Mouse (Mus musculus) bone marrow macrophage, adult 2 months (primary cell): ENCODE results near the gene Aig1. TPM values are rescaled to one million over a fixed set of nuclear protein-coding genes. Genes with fewer than 3 reads are reported as not detected.

Experiments
- H3K27ac ChIP-seq: 2 replicates; pipeline ENCODE4 v1.5.1; 2012; ENCODE audit warnings: low read depth, low read length; ENCODE audit not compliant: insufficient read depth
- H3K4me1 ChIP-seq: 2 replicates; pipeline ENCODE4 v1.6.1; 2012; ENCODE audit warnings: low read length; ENCODE audit not compliant: control insufficient read depth, insufficient read depth
- H3K4me3 ChIP-seq: 2 replicates; pipeline ENCODE4 v1.5.1; 2012; ENCODE audit warnings: mild to moderate bottlenecking, low read length, moderate library complexity; ENCODE audit not compliant: insufficient read depth
- CTCF ChIP-seq: IDR thresholded peaks from 2 replicates; pipeline ENCODE4 v1.5.1; 2012; ENCODE audit warnings: low read depth, mild to moderate bottlenecking, low read length, moderate library complexity
- POLR2A ChIP-seq: IDR thresholded peaks from 2 replicates; pipeline ENCODE4 v1.6.1; 2012; ENCODE audit warnings: mild to moderate bottlenecking, low read depth, low read length, borderline replicate concordance
- polyA plus RNA-seq: library from polyadenylated mRNA; stranded (reverse); fragments of >200 nt; gene quantifications from 2 replicates; pipeline ENCODE4 v1.2.4, GENCODE M21; 2012; ENCODE audit not compliant: missing spikeins, insufficient read depth, insufficient read length

Aig1 gene
- polyA plus RNA-seq, 1 experiment, result 9.8 TPM

DNA sequence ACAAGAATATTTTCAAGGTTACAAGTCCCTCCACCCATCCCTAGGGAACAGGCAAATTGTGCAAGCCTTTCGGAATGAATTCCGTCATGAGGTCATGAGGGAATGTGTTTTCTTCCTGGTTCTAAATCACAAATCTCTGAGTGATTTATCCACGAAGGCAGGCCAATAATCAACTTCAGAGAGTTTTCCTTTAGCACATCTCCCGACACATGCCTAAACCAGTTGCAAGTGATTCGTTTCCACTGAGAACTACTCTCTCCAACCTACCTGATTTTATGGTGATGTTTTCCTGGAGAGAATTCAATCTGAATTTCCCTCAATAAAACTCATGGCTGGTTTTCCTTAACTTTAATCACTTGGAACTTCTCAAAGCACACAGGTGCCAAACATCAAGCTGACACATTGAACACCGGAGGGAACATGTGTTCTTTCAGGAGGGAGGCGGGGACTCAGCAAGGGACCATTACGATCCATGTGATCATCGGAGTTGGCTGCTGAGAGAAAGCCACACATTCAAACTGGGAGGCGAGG, 201.5 kb downstream of the Aig1 start:
- no peaks in the 10 kb centered on the region for H3K4me1 ChIP-seq
- H3K4me3 ChIP-seq, result no peak overlapping the region
- H3K27ac ChIP-seq, result no peak overlapping the region
- TF ChIP-seq CTCF (no peak), POLR2A (no peak)

DNA sequence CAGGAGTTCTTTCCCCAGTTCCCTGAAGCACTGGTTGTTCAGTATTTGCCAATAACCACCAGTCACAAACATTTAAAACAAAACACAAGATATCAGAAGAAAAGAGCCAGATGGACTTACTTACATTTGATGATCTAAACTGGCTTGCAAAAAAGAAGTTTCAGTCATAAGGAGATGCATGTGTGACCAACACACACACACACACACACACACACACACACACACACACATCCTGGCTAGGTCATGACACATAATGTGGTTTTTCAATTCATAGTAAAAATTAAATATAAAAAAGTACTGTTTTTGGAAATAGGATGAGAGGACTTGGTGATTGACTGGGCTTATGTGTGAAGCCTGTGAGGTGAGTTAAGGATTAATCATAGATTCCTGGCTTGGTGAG, 205.3 kb downstream of the Aig1 start:
- Histone ChIP-seq H3K27ac (no peak overlapping the region), H3K4me3 (no peak overlapping the region)
- TF ChIP-seq POLR2A (no peak), CTCF (no peak)

DNA sequence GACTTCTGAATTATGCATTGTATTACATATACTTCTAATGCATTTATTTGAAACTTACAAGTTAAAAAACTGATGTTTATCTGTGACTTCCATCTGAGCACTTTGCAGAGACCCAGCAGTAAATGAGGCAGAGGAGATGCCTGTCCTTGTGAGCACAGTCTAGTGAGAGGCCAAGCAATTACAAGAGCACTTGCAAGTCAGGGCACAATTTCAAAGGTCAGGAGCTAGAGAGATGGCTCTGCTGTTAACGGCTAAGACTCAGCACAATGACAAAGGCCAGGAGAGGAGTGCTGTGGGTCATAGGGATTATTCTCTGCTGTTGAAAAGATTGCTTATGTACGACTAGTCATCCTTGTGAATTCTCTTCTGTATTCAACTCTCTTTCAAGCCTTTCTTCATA, 209.0 kb downstream of the Aig1 start:
- no peak overlapping the region for H3K4me3 ChIP-seq
- TF ChIP-seq CTCF, result no peak
- no peak for TF ChIP-seq POLR2A
- H3K27ac ChIP-seq, result no peak overlapping the region
- no peaks in the 10 kb centered on the region for H3K4me1 ChIP-seq

More for the DNA sequence above, 205.3 kb downstream of the Aig1 start:
- no peaks in the 10 kb centered on the region for H3K4me1 ChIP-seq

DNA sequence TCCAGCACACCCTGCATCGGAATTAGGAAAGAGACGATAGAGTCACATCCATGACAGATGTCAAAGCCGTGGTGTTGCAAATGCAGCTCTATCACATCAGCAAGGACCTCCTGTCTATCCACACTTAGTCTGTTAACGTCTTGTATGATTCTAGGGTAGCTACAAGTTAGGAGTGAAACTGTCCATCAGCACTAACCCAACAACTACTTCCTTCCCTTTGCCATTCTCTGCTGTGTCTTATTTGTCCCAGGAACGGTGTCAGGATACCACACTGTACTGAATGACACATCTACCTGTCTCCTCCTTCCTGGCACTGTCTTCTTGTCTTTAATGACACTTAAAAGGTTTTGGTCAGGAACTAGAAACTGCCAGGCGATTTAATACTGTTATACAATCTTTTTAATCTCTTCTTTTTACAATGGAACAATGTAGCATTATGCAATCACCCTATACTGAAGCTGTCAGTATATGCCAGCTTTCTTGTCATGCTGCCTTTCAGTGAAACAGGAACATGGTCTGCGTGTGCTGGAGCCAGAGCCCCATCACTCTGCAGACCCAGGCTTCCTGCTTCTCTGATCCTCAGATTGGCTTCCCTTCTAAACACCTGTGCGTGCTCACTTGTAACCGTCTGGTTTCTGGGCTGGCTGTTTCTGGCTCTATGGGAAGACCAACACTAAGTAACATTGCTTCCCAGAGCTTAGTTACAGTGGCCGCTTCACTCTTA, 214.9 kb downstream of the Aig1 start:
- Histone ChIP-seq H3K4me3 (no peak overlapping the region), H3K4me1 (no peaks in the 10 kb centered on the region), H3K27ac (no peak overlapping the region)
- TF ChIP-seq CTCF, result no peak
- no peak for TF ChIP-seq POLR2A

DNA sequence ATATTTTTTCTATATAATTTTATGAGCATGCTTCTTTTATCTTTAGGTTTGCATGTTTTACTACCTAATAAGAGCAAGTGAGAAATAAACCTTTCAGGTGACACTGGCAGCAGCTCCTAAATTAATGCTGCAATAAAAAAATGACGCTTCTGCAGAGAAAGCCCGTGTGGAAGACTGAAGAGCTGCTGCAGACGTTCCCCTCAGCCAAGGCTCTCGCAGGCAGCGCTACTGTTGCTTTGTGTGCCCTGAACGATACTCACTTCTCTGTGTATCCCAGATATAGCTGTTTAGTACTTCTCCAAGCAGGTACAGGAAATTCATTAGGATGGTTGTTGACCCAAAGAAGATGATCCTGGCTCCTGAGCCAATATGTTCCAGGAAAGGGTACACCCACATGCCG, 215.5 kb downstream of the Aig1 start:
- H3K4me3 ChIP-seq, result no peak overlapping the region
- H3K4me1 ChIP-seq, result no peaks in the 10 kb centered on the region
- no peak overlapping the region for H3K27ac ChIP-seq
- TF ChIP-seq POLR2A (no peak), CTCF (no peak)

DNA sequence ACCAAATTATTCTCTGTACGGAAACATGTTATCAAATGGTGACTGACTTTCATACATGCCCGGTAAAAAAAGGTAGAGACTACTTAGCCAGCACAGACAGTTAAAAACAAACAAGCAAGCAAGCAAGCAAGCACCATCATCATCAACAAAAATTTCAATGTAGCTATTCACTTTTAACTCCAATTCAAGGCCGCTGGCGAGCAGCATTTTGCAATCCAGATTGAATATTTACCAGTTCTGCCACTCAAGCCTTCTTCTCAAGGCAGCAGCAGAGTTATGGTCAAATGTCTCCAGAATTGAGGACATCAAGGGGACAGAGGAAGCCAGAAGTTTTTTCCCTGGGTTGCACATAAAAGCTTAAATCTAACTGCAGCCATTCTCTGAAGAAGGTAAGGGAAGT, 216.7 kb downstream of the Aig1 start:
- Histone ChIP-seq H3K4me3 (no peak overlapping the region), H3K4me1 (no peaks in the 10 kb centered on the region), H3K27ac (no peak overlapping the region)
- TF ChIP-seq POLR2A (no peak), CTCF (no peak)

DNA sequence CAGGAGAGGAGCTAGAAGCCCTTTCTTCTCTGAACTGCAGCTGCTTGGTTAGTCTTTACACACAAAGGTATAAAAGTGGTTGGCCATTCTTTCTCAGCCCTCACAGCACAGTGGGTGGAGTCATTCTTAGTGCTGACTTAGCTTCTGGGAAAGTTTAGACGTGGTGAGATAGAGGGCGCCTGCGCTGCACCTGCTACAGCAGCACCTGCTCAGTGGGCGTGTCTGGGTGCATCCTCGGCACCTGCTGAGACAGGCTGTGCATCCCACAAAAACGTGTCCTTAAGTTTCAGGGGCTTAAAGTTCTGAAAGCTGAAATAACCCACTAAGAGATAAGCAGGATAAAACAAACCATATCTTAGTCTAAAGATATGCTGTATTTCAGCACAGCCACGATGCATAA, 227.0 kb downstream of the Aig1 start:
- TF ChIP-seq CTCF, result no peak
- no peak for TF ChIP-seq POLR2A
- Histone ChIP-seq H3K27ac (no peak overlapping the region), H3K4me3 (no peak overlapping the region), H3K4me1 (no peaks in the 10 kb centered on the region)

DNA sequence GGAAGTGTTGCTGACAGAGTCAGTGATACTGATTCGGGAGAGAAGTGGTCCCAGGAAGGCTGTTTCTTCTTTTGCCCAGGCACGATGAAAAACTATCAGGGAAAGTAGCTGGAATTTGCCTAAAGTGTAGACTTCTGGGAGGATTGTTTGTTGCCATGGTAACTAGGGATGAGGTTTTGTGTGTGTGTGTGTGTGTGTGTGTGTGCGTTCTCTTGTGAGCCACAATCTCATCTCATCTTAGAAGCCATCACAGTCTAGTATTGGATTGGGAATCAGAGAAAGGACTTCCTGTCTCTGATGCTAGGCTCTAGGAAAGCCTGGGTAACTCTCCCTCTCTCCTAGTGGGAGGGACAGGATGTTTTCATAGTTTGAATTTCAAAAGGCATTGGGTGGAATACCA, 237.0 kb downstream of the Aig1 start:
- H3K27ac ChIP-seq, result no peak overlapping the region
- TF ChIP-seq CTCF (no peak), POLR2A (no peak)
- H3K4me1 ChIP-seq, result no peaks in the 10 kb centered on the region
- H3K4me3 ChIP-seq, result no peak overlapping the region

DNA sequence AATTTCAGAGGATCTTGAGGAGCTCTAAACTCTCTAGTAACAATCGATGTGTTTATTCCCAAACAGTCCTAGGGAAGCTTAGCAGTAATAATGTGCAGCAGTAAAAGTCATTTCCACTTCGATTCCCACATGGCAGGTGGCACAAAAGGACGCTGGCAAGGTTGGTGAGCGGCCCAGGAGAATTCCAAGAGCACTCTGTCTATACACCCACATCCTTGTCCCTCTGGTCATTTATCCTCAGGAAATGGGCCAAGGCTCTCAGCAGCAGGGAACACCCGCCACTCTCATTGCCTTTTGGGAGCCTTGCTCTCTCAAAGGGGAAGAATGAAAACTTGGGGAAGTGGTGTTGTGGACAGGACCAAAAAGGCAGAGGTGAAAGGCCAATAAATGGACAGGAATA, 245.0 kb downstream of the Aig1 start:
- Histone ChIP-seq H3K4me3 (no peak overlapping the region), H3K27ac (no peak overlapping the region), H3K4me1 (no peaks in the 10 kb centered on the region)
- no peak for TF ChIP-seq POLR2A
- TF ChIP-seq CTCF, result no peak

DNA sequence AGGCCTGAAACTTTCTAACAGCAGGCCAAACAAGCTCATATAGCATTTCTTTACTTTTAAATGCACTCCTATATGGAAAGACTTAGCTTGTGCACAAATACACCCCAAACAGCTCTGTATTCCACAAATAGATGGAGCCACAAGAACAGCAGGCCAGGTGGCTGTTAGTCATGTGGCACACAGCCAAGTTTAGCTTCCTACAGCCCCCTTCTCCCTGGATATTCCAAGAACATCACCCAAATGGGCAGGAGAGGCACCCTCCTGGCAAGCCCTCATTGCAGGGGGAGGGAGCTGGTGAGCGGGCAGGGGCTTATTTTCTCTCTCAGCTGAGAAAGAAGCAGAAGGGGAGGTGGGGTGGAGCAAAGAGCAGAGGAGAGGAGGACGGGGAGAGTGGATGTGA, 267.9 kb downstream of the Aig1 start:
- no peak overlapping the region for H3K4me3 ChIP-seq
- H3K4me1 ChIP-seq, result no peaks in the 10 kb centered on the region
- H3K27ac ChIP-seq, result no peak overlapping the region
- TF ChIP-seq POLR2A (no peak), CTCF (no peak)

DNA sequence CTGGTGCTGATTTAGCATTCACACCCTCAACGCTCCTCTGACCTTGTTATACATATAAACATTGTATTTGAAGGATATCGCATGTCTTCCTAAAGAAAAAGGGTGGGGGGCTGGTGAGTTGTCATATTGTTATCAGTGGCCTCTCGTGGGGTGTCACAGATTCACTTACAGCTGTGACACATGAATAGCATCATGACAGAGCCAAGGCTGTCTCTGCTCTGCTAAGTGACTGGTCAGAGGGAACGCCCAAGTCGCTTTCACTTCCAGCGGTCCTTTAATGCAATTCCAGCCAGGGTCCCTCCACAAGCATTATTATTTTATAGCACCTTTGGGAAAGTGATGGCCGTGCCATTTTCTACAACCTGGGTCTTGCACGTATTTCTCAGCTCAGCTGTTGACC, 271.3 kb downstream of the Aig1 start:
- H3K4me3 ChIP-seq, result no peak overlapping the region
- no peak overlapping the region for H3K27ac ChIP-seq
- no peaks in the 10 kb centered on the region for H3K4me1 ChIP-seq
- no peak for TF ChIP-seq POLR2A
- TF ChIP-seq CTCF, result no peak

Other genes with a start within 250 kb of the Aig1 start
- gene Hivep2, start 97.1 kb upstream of the Aig1 start, polyA plus RNA-seq, result 1.4 and 1.6 TPM in 2 replicates